Mouse (Mus musculus) spleen, embryonic (tissue): Measurements from ENCODE around the gene Tln2.
"Not testable (repeated sequence)": the region's sequence is repeated elsewhere in the genome, so short reads cannot be mapped to it uniquely, and the experiment has no call there.

Source experiments
- CTCF ChIA-PET: fragments of 350-600 bp; sonication (Branson Sonifier 250); formaldehyde crosslinking; loops from one replicate; lab custom pipeline; 2022; lab: Charles Lee

Tln2 gene

DNA sequence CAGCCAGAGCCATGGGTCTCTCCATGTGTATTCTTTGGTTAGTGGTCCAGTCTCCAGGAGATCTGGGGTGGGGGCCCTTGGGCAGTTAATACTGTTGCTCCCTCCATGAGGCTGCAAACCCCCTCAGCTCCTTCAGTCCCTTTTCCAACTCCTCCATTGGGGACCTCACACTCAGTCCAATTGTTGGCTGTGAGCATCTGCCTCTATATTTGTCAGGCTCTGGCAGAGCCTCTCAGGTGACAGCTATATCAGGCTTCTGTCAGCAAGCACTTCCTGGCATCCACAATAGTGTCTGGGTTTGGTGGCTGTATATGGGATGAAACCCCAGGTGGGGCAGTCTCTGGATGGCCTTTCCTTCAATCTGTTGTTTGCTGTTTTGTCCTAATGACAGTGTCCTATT, 279.2 kb downstream of the Tln2 start:
- CTCF ChIA-PET, result not testable (repeated sequence)

GRCm38 (mm10) chr9:67276446-67276845, 283.1 kb downstream of the Tln2 start:
- CTCF ChIA-PET, result no interaction called here

DNA sequence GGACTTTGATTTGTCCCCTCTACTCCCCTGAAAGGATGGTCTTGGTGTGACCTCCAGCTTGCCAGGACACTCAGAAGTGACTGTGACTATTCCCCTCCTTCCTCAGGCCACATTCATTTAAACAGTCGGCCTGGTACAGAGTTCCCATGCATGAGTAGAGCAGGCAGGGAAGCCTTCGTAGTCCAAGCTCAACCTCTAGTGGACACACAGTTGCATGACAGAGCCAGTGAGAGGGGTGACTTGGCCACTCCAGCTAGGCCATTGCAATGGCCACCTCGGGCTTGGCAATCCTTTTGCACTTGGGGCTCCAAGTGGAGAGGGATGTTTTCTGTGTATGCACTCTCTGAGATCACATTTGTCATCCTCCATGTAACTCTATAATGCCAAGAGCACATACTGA, 285.2 kb downstream of the Tln2 start:
- CTCF ChIA-PET, result no interaction called here

GRCm38 (mm10) chr9:67273362-67273761, 286.1 kb downstream of the Tln2 start:
- CTCF ChIA-PET, result no interaction called here

GRCm38 (mm10) chr9:67270734-67271133, 288.8 kb downstream of the Tln2 start:
- CTCF ChIA-PET, result no interaction called here

DNA sequence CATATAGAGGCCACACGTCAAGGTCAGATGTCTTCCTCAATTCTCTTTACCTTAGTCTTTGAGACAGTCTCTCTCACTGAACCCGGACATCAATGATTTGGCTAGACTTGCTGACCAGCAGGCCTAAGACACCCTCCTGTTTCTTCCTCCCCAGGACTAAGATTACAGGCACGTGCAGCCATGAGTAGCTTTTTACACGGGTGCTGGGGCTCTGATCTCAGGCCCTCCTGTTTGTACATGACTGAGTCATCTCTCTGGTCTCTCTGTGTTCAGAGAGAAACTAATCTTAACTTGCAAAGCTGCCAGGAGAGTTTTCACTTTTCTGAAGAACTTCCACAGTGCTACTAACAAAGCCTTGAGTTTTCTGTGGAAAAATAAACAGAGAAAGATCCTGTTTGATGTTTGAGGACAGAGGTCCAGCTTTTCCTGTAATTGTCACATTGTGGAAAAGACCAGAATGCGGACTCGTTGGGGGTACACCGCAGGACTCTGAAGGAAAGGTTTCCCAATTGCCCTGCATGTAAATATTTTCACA, 289.4 kb downstream of the Tln2 start:
- CTCF ChIA-PET, result no interaction called here

DNA sequence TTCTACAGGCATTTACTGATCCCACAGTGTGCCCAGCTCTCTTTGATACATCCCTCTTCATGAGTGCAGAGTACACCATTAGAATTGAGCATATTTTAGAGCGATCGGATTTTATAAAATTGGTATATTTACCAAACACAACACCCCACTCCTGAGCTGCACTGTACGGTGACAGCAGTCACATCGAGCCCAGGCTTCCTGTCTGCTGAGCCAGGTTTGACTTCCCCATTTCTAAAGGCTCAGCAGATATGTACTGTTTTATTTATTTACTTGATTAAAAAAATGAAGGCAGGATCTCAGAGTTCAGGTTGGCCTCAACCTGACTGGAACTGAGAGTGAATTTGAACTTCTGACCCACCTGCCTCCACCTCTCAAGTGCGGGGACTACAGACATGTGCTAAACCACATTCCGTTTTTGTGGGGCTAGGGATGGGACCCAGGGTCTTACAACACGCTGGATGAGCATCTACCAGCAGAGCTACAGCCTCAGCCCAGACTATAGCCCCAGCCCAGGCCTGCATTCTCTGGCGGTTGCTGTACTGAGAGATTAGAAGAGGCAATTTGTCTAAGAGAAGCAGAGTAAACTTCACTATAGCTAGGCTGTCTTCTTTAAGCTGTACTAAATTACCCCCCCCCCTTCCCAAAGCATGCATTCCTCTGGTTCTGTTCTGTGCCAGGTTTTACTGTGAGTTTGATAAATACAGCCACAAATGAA, 292.1 kb downstream of the Tln2 start:
- CTCF ChIA-PET, result no interaction called here

DNA sequence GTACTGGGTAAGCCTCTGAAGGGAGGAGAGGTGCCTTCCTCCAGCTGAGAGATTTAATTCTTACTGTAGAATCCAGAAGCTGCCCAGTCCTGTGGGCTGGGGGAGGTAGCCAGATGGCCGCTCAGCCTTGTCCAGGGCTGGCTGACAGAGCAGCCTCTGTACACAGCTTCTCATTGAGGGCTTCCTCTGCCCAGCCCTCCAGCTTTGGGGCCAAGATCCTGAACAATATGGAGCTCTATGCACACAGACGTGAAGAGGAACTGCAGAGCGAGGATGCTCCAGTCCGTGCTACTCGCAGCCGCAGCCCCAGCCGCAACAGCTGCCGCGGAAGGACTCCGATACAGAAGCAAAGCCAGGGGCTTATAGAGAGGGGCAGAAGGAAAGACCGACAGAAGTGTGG, 294.0 kb downstream of the Tln2 start:
- CTCF ChIA-PET, result no interaction called here

GRCm38 (mm10) chr9:67264896-67265295, 294.6 kb downstream of the Tln2 start:
- CTCF ChIA-PET, result no interaction called here

GRCm38 (mm10) chr9:67260835-67261599, 298.5 kb downstream of the Tln2 start:
- CTCF ChIA-PET, result no interaction called here

- CTCF ChIA-PET, result no interaction called here
Observed at GRCm38 (mm10) chr9:67250141-67250540, 309.4 kb downstream of the Tln2 start.

- CTCF ChIA-PET, result interaction anchor here (0.7 kb wide), 1 partner anchor 1262 kb away, joined by 3 read pairs; no protein-coding TSS in a partner anchor
Observed at GRCm38 (mm10) chr9:67247365-67247950, 312.0 kb downstream of the Tln2 start.

GRCm38 (mm10) chr9:67245265-67245664, 314.2 kb downstream of the Tln2 start:
- CTCF ChIA-PET, result no interaction called here

- CTCF ChIA-PET, result no interaction called here
Observed at GRCm38 (mm10) chr9:67241683-67242082, 317.8 kb downstream of the Tln2 start.

DNA sequence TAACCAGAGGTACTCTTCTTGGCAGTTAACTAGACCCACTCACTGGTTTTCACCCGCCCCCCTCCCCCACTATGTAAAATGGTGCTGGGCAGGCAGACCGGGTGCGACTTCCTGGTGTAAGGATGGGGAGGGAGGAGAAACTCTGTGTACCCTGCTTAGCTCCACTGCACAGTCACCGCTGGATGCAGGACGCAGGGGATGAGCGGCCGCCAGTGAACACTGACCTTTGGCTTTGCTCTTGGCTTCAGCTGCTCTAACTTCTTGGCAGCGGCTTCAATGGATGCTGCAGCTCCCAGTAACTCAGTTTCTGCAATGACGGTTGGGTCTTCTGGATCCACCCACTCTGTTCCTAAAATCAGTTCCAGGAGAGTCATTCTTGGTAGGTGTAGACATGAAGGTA, 319.0 kb downstream of the Tln2 start:
- CTCF ChIA-PET, result no interaction called here

GRCm38 (mm10) chr9:67236987-67237386, 322.5 kb downstream of the Tln2 start:
- CTCF ChIA-PET, result no interaction called here

- CTCF ChIA-PET, result no interaction called here
Observed at GRCm38 (mm10) chr9:67235441-67236217, 323.9 kb downstream of the Tln2 start.

- CTCF ChIA-PET, result no interaction called here
Observed at GRCm38 (mm10) chr9:67229033-67229432, 330.5 kb downstream of the Tln2 start.

DNA sequence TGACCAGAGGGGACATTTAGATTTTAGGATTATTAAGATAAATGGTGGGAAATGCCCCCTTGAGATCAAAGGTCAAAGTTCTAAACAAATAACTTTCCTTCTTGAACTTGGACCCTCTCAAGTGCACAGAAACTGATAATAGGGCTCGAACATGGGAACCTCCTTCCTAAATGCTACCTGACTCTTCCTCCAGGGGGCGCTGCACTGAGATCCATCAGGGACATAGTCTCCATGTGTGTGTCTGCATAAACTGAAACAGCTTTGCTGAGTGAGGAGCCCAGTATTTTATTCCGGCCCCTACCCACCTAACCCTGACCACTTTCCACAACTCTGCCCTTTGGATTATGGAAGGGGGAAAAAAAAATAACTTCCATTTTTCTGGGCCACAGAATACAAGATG, 339.1 kb downstream of the Tln2 start:
- CTCF ChIA-PET, result no interaction called here

DNA sequence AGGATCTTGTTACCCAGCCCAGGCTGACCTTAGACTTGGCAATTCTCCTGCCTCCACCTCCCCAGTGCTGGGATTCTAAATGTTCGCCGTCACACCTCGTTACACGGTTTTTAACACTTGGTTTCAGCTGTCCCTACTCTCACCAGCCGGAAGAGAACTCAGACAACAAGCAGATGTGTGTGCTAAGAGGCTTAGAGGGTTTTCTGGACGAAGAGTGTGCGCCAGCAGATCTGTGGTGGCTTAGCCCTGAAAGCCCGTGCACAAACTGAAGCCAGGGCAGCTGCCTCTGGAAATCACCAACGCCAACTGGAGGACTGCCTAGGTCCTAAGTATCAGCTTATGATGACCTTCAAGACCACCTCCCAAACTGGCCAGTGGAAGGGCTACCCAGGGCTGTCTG, 341.5 kb downstream of the Tln2 start:
- CTCF ChIA-PET, result no interaction called here

GRCm38 (mm10) chr9:67214191-67214985, 345.1 kb downstream of the Tln2 start:
- CTCF ChIA-PET, result no interaction called here
